Mouse (Mus musculus) B cell, adult 67 days (primary cell): ENCODE measurements around the gene Hist2h2ac. TPM values are rescaled to one million over a fixed set of nuclear protein-coding genes. Genes with fewer than 3 reads are reported as not detected.

Experiments used
- total RNA-seq, 2 experiments: library from RNA; stranded (reverse); gene quantifications; 4 replicates each; pipeline ENCODE4 v1.2.4; 2023

Gene Hist2h2ac
- 100 to 1,000 TPM; 121 to 127 TPM for total RNA-seq

GRCm38 (mm10) chr3:96220765-96221639 lies at the start of gene Hist2h2ac, which contains the start of gene Hist2h2be:
Hist2h2ac (minus strand) TSS chr3:96220880.
Hist2h2be (plus strand) TSS chr3:96221119.

DNA sequence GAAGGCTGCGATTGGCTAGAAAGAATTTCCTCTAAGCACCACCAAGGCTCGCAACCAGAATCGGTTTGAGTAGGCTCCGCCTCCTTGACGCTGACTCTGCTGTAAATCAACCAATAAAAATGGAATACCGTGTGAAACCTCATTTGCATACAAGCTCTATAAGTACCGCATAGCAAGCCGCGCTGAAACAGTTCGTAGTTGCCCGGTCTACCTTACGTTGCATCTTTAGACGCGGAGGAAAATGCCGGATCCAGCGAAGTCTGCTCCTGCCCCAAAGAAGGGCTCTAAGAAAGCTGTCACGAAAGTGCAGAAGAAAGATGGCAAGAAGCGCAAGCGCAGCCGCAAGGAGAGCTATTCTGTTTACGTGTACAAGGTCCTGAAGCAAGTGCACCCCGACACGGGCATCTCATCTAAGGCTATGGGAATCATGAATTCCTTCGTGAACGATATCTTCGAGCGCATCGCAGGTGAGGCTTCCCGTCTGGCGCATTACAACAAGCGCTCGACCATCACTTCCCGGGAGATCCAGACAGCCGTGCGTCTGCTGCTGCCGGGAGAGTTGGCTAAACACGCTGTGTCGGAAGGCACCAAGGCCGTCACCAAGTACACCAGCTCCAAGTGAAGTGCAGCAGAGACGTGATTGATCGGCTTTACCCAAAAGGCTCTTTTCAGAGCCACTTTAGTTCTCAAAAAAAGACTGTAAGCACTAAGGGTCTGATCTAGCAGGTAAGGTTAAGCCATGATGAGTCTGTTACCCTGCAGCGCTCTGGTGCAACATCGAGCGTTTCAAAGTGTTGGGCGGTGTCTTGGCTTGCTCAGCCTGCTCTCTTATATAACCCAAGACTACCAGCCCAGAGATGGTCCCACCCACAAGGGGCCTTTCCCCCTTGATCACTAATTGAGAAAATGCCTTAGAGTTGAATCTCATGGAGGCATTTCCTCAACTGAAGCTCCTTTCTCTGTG lies 49.1 kb upstream of the Hist2h2ac start, which contains the start of gene Hist2h2bb:
TSS of gene Hist2h2bb (plus strand) at position 242 of the 964 bp plus-strand sequence.

DNA sequence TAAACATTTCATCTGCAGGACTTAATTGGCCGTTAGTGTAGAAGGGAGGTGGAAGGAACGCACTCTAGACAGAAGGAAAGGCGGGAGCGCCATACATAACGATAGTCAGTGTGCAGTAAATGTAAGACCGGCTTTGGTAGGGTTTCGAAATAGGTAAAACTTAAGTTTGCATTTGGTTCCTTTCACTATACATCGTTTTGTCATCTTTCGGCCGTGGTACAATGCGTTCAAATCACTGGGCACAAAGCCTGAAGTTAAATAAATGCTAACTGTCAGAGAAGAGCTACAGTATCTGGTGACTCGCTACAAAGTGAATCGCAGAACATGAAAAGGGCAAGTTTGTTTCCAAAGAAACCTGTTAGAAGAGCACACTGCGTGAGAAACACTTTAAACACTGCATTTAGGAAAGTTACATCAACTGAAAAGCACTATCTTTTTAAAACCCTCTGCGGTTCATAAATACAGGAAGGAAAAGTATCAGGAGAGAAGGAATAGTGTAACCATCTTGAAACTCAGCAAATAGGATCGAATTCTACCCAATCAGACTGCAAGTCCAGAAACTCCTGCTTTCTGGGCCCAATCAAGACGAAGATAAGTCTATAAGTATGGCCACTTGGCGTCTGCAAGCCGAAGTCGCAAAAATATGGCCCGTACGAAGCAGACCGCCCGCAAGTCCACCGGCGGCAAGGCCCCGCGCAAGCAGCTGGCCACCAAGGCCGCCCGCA lies 47.5 kb upstream of the Hist2h2ac start, which contains the start of gene Hist2h3b:
TSS of gene Hist2h3b (plus strand) at position 604 of the 725 bp plus-strand sequence.

GRCm38 (mm10) chr3:96262979-96263550 lies 42.4 kb upstream of the Hist2h2ac start, which contains the start of gene Hist2h4:
Hist2h4 (minus strand) TSS chr3:96263311.

DNA sequence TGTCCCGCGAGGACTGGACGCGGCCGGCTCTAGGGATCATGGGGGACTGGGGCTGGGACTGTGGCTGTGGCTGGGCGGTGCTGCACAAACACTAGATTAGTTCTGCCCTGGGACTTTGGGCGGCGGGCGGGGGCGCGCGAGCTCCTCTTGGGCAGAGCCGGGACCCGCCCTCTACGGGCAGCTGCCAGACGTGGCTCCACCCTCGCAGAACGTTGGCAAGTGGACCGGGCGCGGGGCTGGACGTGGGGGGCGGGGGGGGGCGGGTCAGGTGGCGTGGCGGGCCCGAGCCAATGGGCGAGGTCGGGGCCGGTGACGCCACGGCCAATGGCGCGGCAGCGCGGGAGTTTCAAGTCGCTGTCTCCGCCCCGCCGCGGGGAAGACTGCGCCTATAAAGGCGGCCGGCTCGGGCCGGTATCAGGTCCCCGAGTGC lies 25.8 kb upstream of the Hist2h2ac start, which contains the start of gene Hist2h3c1:
TSS of gene Hist2h3c1 (plus strand) at position 259 of the 430 bp plus-strand sequence.

GRCm38 (mm10) chr3:96245003-96245886 lies 24.6 kb upstream of the Hist2h2ac start, which contains the start of gene Hist2h2aa1:
Hist2h2aa1 (plus strand) TSS chr3:96245497.

DNA sequence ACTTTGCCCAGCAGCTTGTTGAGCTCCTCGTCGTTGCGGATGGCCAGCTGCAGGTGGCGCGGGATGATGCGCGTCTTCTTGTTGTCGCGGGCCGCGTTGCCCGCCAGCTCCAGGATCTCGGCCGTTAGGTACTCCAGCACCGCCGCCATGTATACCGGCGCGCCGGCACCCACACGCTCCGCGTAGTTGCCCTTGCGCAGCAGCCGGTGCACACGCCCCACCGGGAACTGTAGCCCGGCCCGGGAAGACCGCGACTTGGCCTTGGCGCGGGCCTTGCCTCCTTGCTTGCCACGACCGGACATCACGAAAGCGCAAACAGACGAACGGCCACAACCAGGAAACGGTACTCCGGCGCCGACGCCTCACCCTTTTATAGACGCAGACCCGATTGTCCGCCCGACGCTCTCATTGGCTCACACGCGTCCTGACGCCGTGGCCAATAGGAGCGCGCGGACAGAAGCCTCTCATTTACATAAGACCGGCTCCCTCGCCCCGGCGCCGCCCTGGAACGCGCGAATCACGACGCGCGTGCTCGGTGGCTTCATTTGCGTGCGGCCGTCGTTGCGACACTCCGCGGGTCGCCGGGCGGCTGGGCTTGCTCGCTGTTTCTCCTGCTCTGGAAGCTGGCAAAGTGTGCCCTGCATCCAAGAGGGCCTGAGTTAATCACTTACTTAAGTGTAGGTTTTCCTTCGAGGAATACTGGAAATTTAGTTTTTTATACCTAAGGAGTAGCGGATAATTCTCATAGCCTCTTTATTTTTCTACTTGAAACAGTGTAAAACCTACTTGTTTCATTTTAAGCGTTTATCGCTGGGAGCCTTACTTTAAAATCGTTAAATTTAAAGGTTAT lies 19.5 kb upstream of the Hist2h2ac start, which contains the start of gene Hist2h2aa2:
TSS of gene Hist2h2aa2 (minus strand) at position 328 of the 850 bp plus-strand sequence.

DNA sequence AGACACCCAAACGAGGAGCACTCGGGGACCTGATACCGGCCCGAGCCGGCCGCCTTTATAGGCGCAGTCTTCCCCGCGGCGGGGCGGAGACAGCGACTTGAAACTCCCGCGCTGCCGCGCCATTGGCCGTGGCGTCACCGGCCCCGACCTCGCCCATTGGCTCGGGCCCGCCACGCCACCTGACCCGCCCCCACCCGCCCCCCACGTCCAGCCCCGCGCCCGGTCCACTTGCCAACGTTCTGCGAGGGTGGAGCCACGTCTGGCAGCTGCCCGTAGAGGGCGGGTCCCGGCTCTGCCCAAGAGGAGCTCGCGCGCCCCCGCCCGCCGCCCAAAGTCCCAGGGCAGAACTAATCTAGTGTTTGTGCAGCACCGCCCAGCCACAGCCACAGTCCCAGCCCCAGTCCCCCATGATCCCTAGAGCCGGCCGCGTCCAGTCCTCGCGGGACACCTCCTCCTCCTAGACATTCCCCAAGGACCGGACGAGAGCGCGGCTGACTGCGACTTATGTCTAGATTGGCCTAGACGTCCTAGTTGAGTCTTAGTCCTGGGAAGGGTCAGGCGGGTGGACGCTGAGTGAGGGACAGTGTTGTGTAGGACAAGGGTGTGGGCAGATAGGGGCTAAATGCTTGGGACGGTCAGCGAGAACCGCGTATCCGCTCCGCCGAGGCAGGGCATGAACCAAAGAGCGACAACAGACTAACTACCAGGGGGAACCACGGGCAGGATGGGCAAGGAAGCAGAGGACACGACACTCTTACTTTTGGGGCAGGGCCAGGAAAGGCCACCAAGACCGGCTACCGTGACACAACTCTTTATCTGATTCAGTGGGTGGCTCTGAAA lies 18.5 kb upstream of the Hist2h2ac start, which contains the start of gene Hist2h3c2:
TSS of gene Hist2h3c2 (minus strand) at position 174 of the 840 bp plus-strand sequence.

DNA sequence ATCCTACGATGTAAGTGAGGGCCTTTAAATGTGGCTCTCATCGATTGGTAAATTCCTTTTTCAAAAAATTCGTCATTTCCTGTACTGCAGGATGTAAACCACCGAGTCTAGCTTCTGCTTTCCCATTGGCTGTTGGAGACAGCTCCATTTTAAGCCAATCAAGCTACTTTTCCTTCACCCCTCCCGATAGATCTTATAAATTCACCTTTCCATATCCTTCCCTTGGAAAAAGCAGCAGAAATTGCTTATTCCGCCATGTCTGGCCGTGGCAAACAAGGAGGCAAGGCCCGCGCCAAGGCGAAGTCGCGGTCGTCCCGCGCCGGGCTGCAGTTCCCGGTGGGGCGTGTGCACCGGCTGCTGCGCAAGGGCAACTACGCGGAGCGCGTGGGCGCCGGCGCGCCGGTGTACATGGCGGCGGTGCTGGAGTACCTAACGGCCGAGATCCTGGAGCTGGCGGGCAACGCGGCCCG lies 984 bp downstream of the Hist2h2ac start, which contains the start of the genes Bola1 and Hist2h2ab:
TSS of gene Bola1 (minus strand) at position 49 of the 470 bp plus-strand sequence.
TSS of gene Hist2h2ab (plus strand) at position 205 of the 470 bp plus-strand sequence.

DNA sequence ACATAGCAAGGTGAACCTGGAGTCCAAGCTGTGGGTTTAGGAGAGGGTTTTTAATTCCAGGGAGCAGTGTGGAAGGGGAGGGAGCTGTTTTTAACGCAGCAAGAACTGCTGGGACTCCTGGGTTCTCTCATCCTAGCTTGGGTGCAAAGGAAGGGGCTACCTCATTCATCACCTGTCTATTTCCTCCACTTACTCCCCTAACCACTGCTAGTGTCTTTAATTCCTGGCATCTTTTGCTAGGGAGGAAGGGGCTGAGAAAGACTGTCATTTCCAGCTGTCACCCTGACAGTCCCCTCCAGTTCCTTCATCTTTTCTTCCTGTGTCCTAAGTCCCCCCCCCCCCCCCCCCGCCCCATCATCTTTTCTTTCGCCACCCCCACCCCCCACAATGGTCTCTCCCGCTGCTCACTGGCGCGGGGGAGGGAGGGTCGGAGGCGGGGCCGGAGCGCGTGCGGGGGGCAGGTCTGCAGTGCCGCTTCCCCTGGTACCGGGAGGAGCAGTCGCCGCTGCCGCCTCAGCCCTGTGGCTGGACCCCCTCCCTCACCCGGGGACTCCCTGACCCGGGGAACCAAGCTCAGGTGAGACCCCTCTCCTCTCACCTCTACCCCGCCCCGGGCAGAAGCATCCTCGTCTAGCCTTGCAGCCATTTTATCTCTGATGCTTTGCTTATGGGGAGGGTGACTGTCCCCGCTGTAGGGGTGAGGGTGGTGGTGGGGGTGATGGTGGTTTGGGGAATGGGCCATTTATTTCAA lies 39.8 kb downstream of the Hist2h2ac start, which contains the start of gene Sv2a:
TSS of gene Sv2a (plus strand) at position 425 of the 751 bp plus-strand sequence.

GRCm38 (mm10) chr3:96172197-96173178 lies 48.2 kb downstream of the Hist2h2ac start, which contains the start of gene Sf3b4:
Sf3b4 (plus strand) TSS chr3:96172332.

